Mouse (Mus musculus): ENCODE results near the gene Oit3. TPM values are rescaled to one million over a fixed set of nuclear protein-coding genes. Genes with fewer than 3 reads are reported as not detected.
A peak's percentile ranks its signal among the peaks of the same experiment; 100 is the strongest.

Oit3 gene
- polyA plus RNA-seq, 1 experiment from 2014 or later: 1.7 TPM

DNA sequence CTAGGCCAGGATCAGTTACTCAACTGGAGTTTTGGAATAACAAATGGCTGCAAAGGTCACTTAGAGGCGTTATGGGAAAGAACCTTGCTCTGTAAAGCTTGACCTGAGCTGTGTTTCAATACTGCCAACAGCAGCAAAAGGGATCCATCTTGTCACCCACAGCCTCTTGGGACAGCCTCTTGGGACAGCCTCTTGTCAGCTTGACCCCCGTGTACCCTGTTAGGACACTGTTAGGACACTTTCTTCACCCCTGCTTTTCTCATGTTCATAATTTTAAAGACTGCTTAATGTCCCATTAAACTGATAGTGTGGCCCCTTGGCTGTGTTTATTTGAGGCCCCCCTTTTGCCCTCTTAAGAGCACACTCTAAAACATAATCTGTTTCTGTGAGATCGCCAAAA lies 17.1 kb downstream of the Oit3 start:
- no peaks in the 10 kb centered on the region for H3K36me3 ChIP-seq (ENCODE audit: insufficient read depth, low read length)
- no peak overlapping the region for H3K27ac ChIP-seq
- H3K4me3 ChIP-seq (replicated peaks; ENCODE audit: low read depth, low read length): no peak overlapping the region
- 0 out of 2 replicates have a peak, but pooled peaks cover 4% of the 10 kb centered on the region for H3K4me1 ChIP-seq (replicated peaks; ENCODE audit: insufficient read depth, low read length)
- DNase-seq (ENCODE audit: low spot score) (peak; percentile 81), ATAC-seq (replicated peaks; ENCODE audit: low FRiP score, low read depth) (peak; percentile 69; the same call in 1 of the 2 replicates)
- H3K9me3 ChIP-seq (replicated peaks; ENCODE audit: low read length): no peaks in the 10 kb centered on the region
- no peak for TF ChIP-seq CTCF (IDR thresholded peaks at IDR 0.05; ENCODE audit: low read depth)
- 23% methylated on average over 3 of the region's 3 CpGs for WGBS
- H3K4me2 ChIP-seq (ENCODE audit: low read length): no peak overlapping the region
- H3K27me3 ChIP-seq (ENCODE audit: insufficient read depth, low read length): no peaks in the 10 kb centered on the region
- H3K9ac ChIP-seq (ENCODE audit: low read depth, low read length): no peak overlapping the region

DNA sequence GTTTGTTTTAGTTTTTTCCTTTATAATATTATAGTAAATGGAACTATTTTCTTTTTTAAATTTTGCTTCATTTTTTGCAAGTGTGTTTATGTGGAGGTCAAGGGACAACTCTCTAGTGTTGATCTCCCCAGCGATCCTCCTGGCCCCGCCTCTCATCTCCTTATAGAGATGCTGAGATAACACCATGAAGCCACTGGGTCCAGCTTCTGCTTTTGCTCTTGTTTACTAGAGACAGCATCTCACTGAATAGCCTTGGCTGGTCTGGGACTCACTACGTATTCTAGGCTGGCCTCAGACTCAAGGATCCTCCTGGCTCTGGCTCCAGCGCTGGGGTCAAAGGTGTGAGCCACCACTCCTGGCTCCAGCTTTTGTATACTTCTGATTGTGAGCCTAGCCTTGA lies 22.1 kb downstream of the Oit3 start:
- Histone ChIP-seq H3K27ac (no peak overlapping the region), H3K9ac (ENCODE audit: low read depth, low read length) (no peak overlapping the region), H3K4me1 (replicated peaks; ENCODE audit: insufficient read depth, low read length) (no peaks in the 10 kb centered on the region), H3K4me2 (ENCODE audit: low read length) (no peak overlapping the region), H3K36me3 (ENCODE audit: insufficient read depth, low read length) (no peaks in the 10 kb centered on the region), H3K27me3 (ENCODE audit: insufficient read depth, low read length) (no peaks in the 10 kb centered on the region), H3K9me3 (replicated peaks; ENCODE audit: low read length) (no peaks in the 10 kb centered on the region), H3K4me3 (replicated peaks; ENCODE audit: low read depth, low read length) (no peak overlapping the region)
- TF ChIP-seq CTCF (IDR thresholded peaks at IDR 0.05; ENCODE audit: low read depth): no peak
- 92% methylated on average over 4 of the region's 4 CpGs for WGBS
- DNase-seq (ENCODE audit: low spot score) (no peak), ATAC-seq (replicated peaks; ENCODE audit: low FRiP score, low read depth) (no peak)

DNA sequence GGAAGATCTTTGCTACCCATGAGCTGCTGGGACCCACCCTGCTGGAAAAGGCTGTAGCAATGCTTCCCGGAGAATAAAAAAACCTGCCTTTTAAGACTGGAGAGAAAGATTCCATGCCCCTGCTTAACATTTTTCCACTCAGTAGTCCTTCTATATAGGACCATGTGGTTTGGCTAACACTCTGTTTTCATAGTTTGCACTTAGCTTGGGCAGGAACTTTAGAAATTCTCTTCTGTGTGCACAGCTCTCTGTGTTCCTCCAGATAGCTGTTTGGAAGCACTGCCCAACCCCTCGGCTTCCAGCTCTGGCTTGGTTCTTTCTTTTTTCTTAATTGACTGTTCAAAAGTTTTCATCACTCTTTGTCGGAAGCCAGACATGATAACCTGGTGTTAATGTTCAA lies 25.0 kb downstream of the Oit3 start:
- no peak for TF ChIP-seq CTCF (IDR thresholded peaks at IDR 0.05; ENCODE audit: low read depth)
- Histone ChIP-seq H3K4me1 (replicated peaks; ENCODE audit: insufficient read depth, low read length) (no peaks in the 10 kb centered on the region), H3K4me3 (replicated peaks; ENCODE audit: low read depth, low read length) (no peak overlapping the region), H3K27ac (no peak overlapping the region), H3K4me2 (ENCODE audit: low read length) (no peak overlapping the region), H3K36me3 (ENCODE audit: insufficient read depth, low read length) (no peaks in the 10 kb centered on the region), H3K27me3 (ENCODE audit: insufficient read depth, low read length) (no peaks in the 10 kb centered on the region), H3K9ac (ENCODE audit: low read depth, low read length) (no peak overlapping the region), H3K9me3 (replicated peaks; ENCODE audit: low read length) (no peaks in the 10 kb centered on the region)
- WGBS: 88% methylated on average over 3 of the region's 3 CpGs
- ATAC-seq (replicated peaks; ENCODE audit: low FRiP score, low read depth): no peak
- DNase-seq (ENCODE audit: low spot score): no peak

DNA sequence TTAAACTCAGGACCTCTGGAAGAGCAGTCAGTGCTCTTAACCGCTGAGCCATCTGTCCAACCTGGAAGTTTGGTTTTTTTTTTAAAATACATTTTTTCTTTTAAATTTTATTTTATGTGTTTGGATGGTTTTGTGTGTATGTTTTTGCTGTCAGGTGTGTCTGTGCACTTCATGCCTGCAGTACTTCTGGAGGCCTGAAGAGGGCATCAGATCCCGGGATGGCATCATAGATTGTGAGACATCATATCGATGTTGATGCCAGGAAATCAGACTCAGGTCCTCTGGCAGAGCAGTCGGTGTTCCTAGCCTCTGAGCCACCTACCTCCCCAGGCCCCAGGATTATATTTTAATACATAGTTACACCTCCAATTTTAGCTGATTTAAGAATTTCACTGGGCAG lies 27.9 kb downstream of the Oit3 start:
- Histone ChIP-seq H3K4me3 (replicated peaks; ENCODE audit: low read depth, low read length) (no peak overlapping the region), H3K27ac (no peak overlapping the region), H3K4me1 (replicated peaks; ENCODE audit: insufficient read depth, low read length) (no peaks in the 10 kb centered on the region), H3K9me3 (replicated peaks; ENCODE audit: low read length) (no peaks in the 10 kb centered on the region), H3K27me3 (ENCODE audit: insufficient read depth, low read length) (no peaks in the 10 kb centered on the region), H3K36me3 (ENCODE audit: insufficient read depth, low read length) (no peaks in the 10 kb centered on the region), H3K9ac (ENCODE audit: low read depth, low read length) (no peak overlapping the region), H3K4me2 (ENCODE audit: low read length) (no peak overlapping the region)
- peak; percentile 27; the same call in 1 of the 2 replicates for TF ChIP-seq CTCF (IDR thresholded peaks at IDR 0.05; ENCODE audit: low read depth)
- no peak for ATAC-seq (replicated peaks; ENCODE audit: low FRiP score, low read depth)
- DNase-seq (ENCODE audit: low spot score): no peak
- 91% methylated on average over 4 of the region's 4 CpGs for WGBS

DNA sequence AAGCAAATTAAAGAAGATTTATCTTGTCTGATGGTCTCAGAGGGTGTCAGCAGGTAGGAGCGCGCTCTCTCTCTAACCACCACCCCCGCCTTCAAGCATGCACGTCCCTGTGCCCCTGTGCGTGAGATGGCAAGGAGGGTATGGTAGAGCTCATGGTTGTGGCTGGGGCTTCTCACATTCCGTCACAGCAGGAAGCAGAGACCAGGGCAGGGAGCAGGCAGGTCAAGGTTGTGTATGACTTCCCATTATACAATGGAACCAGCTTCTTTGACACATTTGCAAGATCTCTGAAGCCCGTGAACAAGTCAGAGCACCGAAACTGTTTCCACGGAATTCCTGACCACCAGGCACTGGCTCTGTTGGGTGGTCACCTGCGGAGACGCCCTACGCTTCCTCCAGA lies 31.3 kb downstream of the Oit3 start:
- no peak overlapping the region for H3K4me3 ChIP-seq (replicated peaks; ENCODE audit: low read depth, low read length)
- no peaks in the 10 kb centered on the region for H3K36me3 ChIP-seq (ENCODE audit: insufficient read depth, low read length)
- no peak overlapping the region for H3K27ac ChIP-seq
- H3K4me2 ChIP-seq (ENCODE audit: low read length): no peak overlapping the region
- no peak for ATAC-seq (replicated peaks; ENCODE audit: low FRiP score, low read depth)
- TF ChIP-seq CTCF (IDR thresholded peaks at IDR 0.05; ENCODE audit: low read depth): no peak
- no peaks in the 10 kb centered on the region for H3K9me3 ChIP-seq (replicated peaks; ENCODE audit: low read length)
- H3K9ac ChIP-seq (ENCODE audit: low read depth, low read length): no peak overlapping the region
- H3K4me1 ChIP-seq (replicated peaks; ENCODE audit: insufficient read depth, low read length): 0 out of 2 replicates have a peak, but pooled peaks cover 3% of the 10 kb centered on the region
- DNase-seq (ENCODE audit: low spot score): no peak
- no peaks in the 10 kb centered on the region for H3K27me3 ChIP-seq (ENCODE audit: insufficient read depth, low read length)
- WGBS: 55% methylated on average over 12 of the region's 12 CpGs

DNA sequence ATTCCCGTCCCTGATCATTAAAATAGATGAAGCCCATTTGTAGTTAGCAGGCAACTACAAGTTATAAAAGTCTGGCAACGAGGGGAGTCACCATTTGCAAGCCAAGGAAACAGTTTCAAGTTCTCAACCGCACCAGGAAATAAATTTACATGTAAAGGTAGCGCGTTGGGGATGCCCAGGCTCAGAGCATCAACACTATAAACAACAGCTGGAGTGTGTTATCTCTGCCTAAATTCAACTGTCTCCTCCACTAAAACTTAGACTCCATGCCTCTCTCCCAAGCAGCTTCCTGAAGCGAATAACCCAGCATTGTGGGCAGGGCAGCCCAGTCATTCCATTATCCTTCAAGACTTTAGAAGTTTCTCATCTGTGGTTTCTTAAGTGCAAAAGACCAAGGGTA lies 33.1 kb downstream of the Oit3 start:
- ATAC-seq (replicated peaks; ENCODE audit: low FRiP score, low read depth) (no peak), DNase-seq (ENCODE audit: low spot score) (peak; percentile 74)

DNA sequence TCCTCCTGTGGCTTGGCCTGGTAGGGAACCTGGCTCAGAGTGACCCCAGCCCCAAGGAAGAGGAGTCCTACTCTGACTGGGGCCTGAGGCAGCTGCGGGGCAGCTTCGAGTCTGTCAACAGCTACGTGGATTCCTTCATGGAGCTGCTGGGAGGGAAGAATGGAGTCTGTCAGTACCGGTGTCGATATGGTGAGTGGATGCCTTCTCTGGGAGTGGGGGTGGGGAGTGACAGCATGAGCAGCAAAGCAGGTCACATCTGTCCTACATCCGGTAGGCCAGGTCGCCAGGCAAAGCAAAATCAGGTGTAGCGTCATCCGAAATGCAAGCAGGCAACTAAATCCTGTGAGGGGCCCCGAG lies 37.8 kb downstream of the Oit3 start:
- DNase-seq (ENCODE audit: low spot score): no peak
- H3K27ac ChIP-seq: no peak overlapping the region
- no peak for TF ChIP-seq CTCF (IDR thresholded peaks at IDR 0.05; ENCODE audit: low read depth)
- ATAC-seq (replicated peaks; ENCODE audit: low FRiP score, low read depth): no peak
- no peak overlapping the region for H3K4me2 ChIP-seq (ENCODE audit: low read length)
- peaks cover 3% of the 10 kb centered on the region; the same call in 1 of the 2 replicates for H3K4me1 ChIP-seq (replicated peaks; ENCODE audit: insufficient read depth, low read length)
- 84% methylated on average over 10 of the region's 10 CpGs for WGBS
- no peaks in the 10 kb centered on the region for H3K27me3 ChIP-seq (ENCODE audit: insufficient read depth, low read length)
- H3K9ac ChIP-seq (ENCODE audit: low read depth, low read length): no peak overlapping the region
- no peak overlapping the region for H3K4me3 ChIP-seq (replicated peaks; ENCODE audit: low read depth, low read length)
- no peaks in the 10 kb centered on the region for H3K9me3 ChIP-seq (replicated peaks; ENCODE audit: low read length)
- no peaks in the 10 kb centered on the region for H3K36me3 ChIP-seq (ENCODE audit: insufficient read depth, low read length)

More for the DNA sequence above, 33.1 kb downstream of the Oit3 start:
- WGBS: 14% methylated on average over 6 of the region's 6 CpGs
- peaks cover 3% of the 10 kb centered on the region; the same call in 1 of the 2 replicates for H3K4me1 ChIP-seq (replicated peaks; ENCODE audit: insufficient read depth, low read length)
- no peaks in the 10 kb centered on the region for H3K9me3 ChIP-seq (replicated peaks; ENCODE audit: low read length)
- H3K4me3 ChIP-seq (replicated peaks; ENCODE audit: low read depth, low read length): no peak overlapping the region
- H3K4me2 ChIP-seq (ENCODE audit: low read length): no peak overlapping the region
- H3K27ac ChIP-seq: no peak overlapping the region
- H3K27me3 ChIP-seq (ENCODE audit: insufficient read depth, low read length): no peaks in the 10 kb centered on the region
- no peaks in the 10 kb centered on the region for H3K36me3 ChIP-seq (ENCODE audit: insufficient read depth, low read length)
- no peak for TF ChIP-seq CTCF (IDR thresholded peaks at IDR 0.05; ENCODE audit: low read depth)
- H3K9ac ChIP-seq (ENCODE audit: low read depth, low read length): no peak overlapping the region

Data from kidney, postnatal 0 days (tissue).